Mouse (Mus musculus): ENCODE measurements around the gene Glrp1. TPM values are rescaled to one million over a fixed set of nuclear protein-coding genes. Genes with fewer than 3 reads are reported as not detected.

Glrp1 gene
- polyA plus RNA-seq, 1 experiment from 2014 or later = not detected

GRCm38 (mm10) chr1:88488957-88489356 is 20.9 kb downstream of the Glrp1 start:
- ATAC-seq (replicated peaks; ENCODE audit: low FRiP score) = no peak
- H3K4me3 ChIP-seq (ENCODE audit: low read depth, low read length) = no peak overlapping the region
- DNase-seq (ENCODE audit: low spot score) = no peak
- H3K36me3 ChIP-seq (ENCODE audit: control insufficient read depth, insufficient read depth, low read length) = no peaks in the 10 kb centered on the region
- 64% methylated on average over 4 of the region's 4 CpGs for WGBS
- H3K9me3 ChIP-seq (ENCODE audit: control insufficient read depth, low read length) = no peaks in the 10 kb centered on the region
- H3K27me3 ChIP-seq (ENCODE audit: control insufficient read depth, insufficient read depth, low read length) = no peaks in the 10 kb centered on the region
- no peak overlapping the region for H3K9ac ChIP-seq (ENCODE audit: low read length)
- no peak overlapping the region for H3K4me2 ChIP-seq (ENCODE audit: low read depth, low read length, severe bottlenecking)
- no peaks in the 10 kb centered on the region for H3K4me1 ChIP-seq (replicated peaks; ENCODE audit: control insufficient read depth, insufficient read depth, low read length)
- H3K27ac ChIP-seq (ENCODE audit: low read depth, low read length) = no peak overlapping the region

- no peaks in the 10 kb centered on the region for H3K9me3 ChIP-seq (ENCODE audit: control insufficient read depth, low read length)
- 83% methylated on average over 4 of the region's 4 CpGs for WGBS
- H3K9ac ChIP-seq (ENCODE audit: low read length) = no peak overlapping the region
- ATAC-seq (replicated peaks; ENCODE audit: low FRiP score) (no peak), DNase-seq (ENCODE audit: low spot score) (no peak)
- no peak overlapping the region for H3K4me2 ChIP-seq (ENCODE audit: low read depth, low read length, severe bottlenecking)
- H3K27me3 ChIP-seq (ENCODE audit: control insufficient read depth, insufficient read depth, low read length) = no peaks in the 10 kb centered on the region
- no peaks in the 10 kb centered on the region for H3K4me1 ChIP-seq (replicated peaks; ENCODE audit: control insufficient read depth, insufficient read depth, low read length)
- H3K27ac ChIP-seq (ENCODE audit: low read depth, low read length) = no peak overlapping the region
- no peaks in the 10 kb centered on the region for H3K36me3 ChIP-seq (ENCODE audit: control insufficient read depth, insufficient read depth, low read length)
- H3K4me3 ChIP-seq (ENCODE audit: low read depth, low read length) = no peak overlapping the region
Observed at GRCm38 (mm10) chr1:88486336-88486735, 23.5 kb downstream of the Glrp1 start.

DNA sequence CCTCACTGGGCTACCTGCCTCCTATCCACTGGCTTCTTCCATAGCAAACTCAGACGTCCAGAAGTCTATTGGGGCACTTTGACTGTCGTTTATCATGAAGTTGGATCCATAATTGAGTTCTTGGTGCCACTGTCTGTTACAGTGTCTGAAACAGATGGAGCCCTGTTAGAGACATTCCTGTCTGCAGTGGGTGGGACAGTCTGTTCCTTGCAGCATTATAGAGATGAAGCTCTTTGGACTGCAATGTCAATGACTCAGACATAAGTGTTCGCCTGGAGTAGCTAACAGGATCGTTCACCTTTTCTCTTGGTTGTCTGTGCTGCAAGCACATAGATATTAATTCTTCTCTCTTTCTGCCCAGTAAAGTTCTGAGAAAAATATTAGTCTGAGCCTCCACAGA is 25.8 kb downstream of the Glrp1 start:
- DNase-seq (ENCODE audit: low spot score) (no peak), ATAC-seq (replicated peaks; ENCODE audit: low FRiP score) (no peak)
- no peaks in the 10 kb centered on the region for H3K36me3 ChIP-seq (ENCODE audit: control insufficient read depth, insufficient read depth, low read length)
- no peaks in the 10 kb centered on the region for H3K27me3 ChIP-seq (ENCODE audit: control insufficient read depth, insufficient read depth, low read length)
- no peak overlapping the region for H3K27ac ChIP-seq (ENCODE audit: low read depth, low read length)
- H3K9ac ChIP-seq (ENCODE audit: low read length) = no peak overlapping the region
- H3K4me3 ChIP-seq (ENCODE audit: low read depth, low read length) = no peak overlapping the region
- H3K4me2 ChIP-seq (ENCODE audit: low read depth, low read length, severe bottlenecking) = no peak overlapping the region
- WGBS = 85% methylated on average over 4 of the region's 4 CpGs
- no peaks in the 10 kb centered on the region for H3K9me3 ChIP-seq (ENCODE audit: control insufficient read depth, low read length)
- H3K4me1 ChIP-seq (replicated peaks; ENCODE audit: control insufficient read depth, insufficient read depth, low read length) = no peaks in the 10 kb centered on the region

DNA sequence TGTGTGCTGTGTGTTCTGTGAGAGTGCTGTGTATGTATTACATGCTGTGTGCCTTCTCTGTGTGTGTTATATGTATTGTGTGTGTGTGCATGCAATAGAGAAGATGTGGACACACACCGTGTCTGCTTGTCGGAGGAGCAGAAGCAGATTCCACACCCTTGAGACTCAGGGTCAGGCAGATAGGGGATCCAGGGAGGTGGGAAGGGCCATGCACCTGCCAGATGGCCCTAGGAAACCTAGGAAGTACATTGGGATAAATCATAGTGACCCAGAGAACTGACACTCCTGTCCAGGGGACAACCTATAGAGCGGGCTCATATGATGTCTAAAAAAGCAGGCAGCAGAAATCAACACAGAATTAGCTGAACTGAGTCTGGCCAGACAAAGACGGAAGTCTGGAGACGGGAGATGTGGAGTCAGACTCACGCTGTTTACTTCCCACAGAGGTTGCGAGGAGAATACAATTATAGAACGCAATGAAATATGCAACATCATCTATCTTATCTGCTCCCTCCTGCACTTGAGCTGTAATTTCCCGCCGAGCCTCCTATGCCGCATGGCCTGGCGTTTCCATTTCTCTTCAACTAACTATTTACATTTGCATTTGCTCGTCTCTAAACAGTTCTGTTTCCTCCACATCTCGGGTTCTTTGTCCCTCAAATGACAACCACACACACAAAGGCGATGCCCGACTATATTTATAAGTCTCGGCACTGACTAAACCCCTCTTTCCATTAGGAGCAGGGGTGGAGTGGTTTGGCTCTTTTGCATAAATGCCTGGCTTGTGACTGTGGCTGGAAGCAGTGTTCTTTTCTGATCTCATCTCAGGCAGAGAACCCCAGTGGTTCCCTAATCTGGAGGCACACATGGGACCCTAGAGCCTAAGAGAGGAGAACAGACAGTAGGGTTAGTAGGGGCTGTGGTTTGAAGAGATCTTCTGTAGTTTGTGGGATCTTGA is 27.4 kb downstream of the Glrp1 start:
- ATAC-seq (replicated peaks; ENCODE audit: low FRiP score) (no peak), DNase-seq (ENCODE audit: low spot score) (no peak)
- Histone ChIP-seq H3K9me3 (ENCODE audit: control insufficient read depth, low read length) (no peaks in the 10 kb centered on the region), H3K9ac (ENCODE audit: low read length) (no peak overlapping the region), H3K4me3 (ENCODE audit: low read depth, low read length) (no peak overlapping the region), H3K27me3 (ENCODE audit: control insufficient read depth, insufficient read depth, low read length) (no peaks in the 10 kb centered on the region), H3K36me3 (ENCODE audit: control insufficient read depth, insufficient read depth, low read length) (no peaks in the 10 kb centered on the region), H3K4me2 (ENCODE audit: low read depth, low read length, severe bottlenecking) (no peak overlapping the region), H3K4me1 (replicated peaks; ENCODE audit: control insufficient read depth, insufficient read depth, low read length) (peaks cover 4% of the 10 kb centered on the region; the same call in 1 of the 2 replicates), H3K27ac (ENCODE audit: low read depth, low read length) (no peak overlapping the region)
- 83% methylated on average over 17 of the region's 17 CpGs for WGBS

- peaks cover 4% of the 10 kb centered on the region; the same call in 1 of the 2 replicates for H3K4me1 ChIP-seq (replicated peaks; ENCODE audit: control insufficient read depth, insufficient read depth, low read length)
- DNase-seq (ENCODE audit: low spot score) (no peak), ATAC-seq (replicated peaks; ENCODE audit: low FRiP score) (no peak)
- no peak overlapping the region for H3K4me2 ChIP-seq (ENCODE audit: low read depth, low read length, severe bottlenecking)
- H3K9ac ChIP-seq (ENCODE audit: low read length) = no peak overlapping the region
- no peaks in the 10 kb centered on the region for H3K9me3 ChIP-seq (ENCODE audit: control insufficient read depth, low read length)
- 85% methylated on average over 8 of the region's 8 CpGs for WGBS
- no peaks in the 10 kb centered on the region for H3K27me3 ChIP-seq (ENCODE audit: control insufficient read depth, insufficient read depth, low read length)
- no peak overlapping the region for H3K4me3 ChIP-seq (ENCODE audit: low read depth, low read length)
- no peaks in the 10 kb centered on the region for H3K36me3 ChIP-seq (ENCODE audit: control insufficient read depth, insufficient read depth, low read length)
- no peak overlapping the region for H3K27ac ChIP-seq (ENCODE audit: low read depth, low read length)
Observed at GRCm38 (mm10) chr1:88480594-88480993, 29.3 kb downstream of the Glrp1 start.

- DNase-seq (ENCODE audit: low spot score) = no peak
- H3K4me1 ChIP-seq (replicated peaks; ENCODE audit: control insufficient read depth, insufficient read depth, low read length) = peaks cover 4% of the 10 kb centered on the region; the same call in 1 of the 2 replicates
- ATAC-seq (replicated peaks; ENCODE audit: low FRiP score) = no peak
Observed at GRCm38 (mm10) chr1:88478205-88478604, 31.7 kb downstream of the Glrp1 start.

GRCm38 (mm10) chr1:88476554-88477085 is 33.2 kb downstream of the Glrp1 start:
- Histone ChIP-seq H3K4me3 (ENCODE audit: low read depth, low read length) (no peak overlapping the region), H3K4me2 (ENCODE audit: low read depth, low read length, severe bottlenecking) (no peak overlapping the region), H3K9me3 (ENCODE audit: control insufficient read depth, low read length) (no peaks in the 10 kb centered on the region), H3K27me3 (ENCODE audit: control insufficient read depth, insufficient read depth, low read length) (no peaks in the 10 kb centered on the region), H3K27ac (ENCODE audit: low read depth, low read length) (no peak overlapping the region), H3K36me3 (ENCODE audit: control insufficient read depth, insufficient read depth, low read length) (no peaks in the 10 kb centered on the region), H3K9ac (ENCODE audit: low read length) (no peak overlapping the region), H3K4me1 (replicated peaks; ENCODE audit: control insufficient read depth, insufficient read depth, low read length) (peaks cover 6% of the 10 kb centered on the region; the same call in 1 of the 2 replicates)
- DNase-seq (ENCODE audit: low spot score) = no peak
- no peak for ATAC-seq (replicated peaks; ENCODE audit: low FRiP score)
- WGBS = 93% methylated on average over 20 of the region's 20 CpGs

More at GRCm38 (mm10) chr1:88478205-88478604, 31.7 kb downstream of the Glrp1 start:
- H3K36me3 ChIP-seq (ENCODE audit: control insufficient read depth, insufficient read depth, low read length) = no peaks in the 10 kb centered on the region
- H3K27ac ChIP-seq (ENCODE audit: low read depth, low read length) = no peak overlapping the region
- no peaks in the 10 kb centered on the region for H3K27me3 ChIP-seq (ENCODE audit: control insufficient read depth, insufficient read depth, low read length)
- no peak overlapping the region for H3K4me3 ChIP-seq (ENCODE audit: low read depth, low read length)
- no peak overlapping the region for H3K4me2 ChIP-seq (ENCODE audit: low read depth, low read length, severe bottlenecking)
- WGBS = 23% methylated on average over 2 of the region's 2 CpGs
- H3K9me3 ChIP-seq (ENCODE audit: control insufficient read depth, low read length) = no peaks in the 10 kb centered on the region
- no peak overlapping the region for H3K9ac ChIP-seq (ENCODE audit: low read length)

DNA sequence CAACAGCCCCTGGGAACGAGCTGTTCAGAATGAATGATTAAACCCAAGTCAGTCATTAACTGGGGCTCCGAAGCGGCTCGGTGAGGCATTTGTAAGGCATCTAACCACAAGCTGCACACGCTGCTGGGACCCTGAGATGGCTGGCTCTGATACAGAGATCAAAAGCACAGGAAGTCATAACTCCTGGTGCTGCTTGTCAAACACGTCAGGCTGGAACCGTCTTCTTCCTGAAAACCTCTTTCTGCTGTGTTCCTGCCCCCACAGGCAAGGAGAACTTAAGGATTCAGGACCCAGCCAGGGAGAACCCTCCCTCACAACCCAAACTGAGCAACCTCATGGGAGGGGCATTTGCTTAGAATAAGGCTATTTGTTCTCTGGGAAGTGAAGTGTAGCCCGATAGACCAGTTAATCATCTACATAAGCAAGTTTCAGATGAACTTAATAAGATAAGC is 34.3 kb downstream of the Glrp1 start:
- Histone ChIP-seq H3K9me3 (ENCODE audit: control insufficient read depth, low read length) (no peaks in the 10 kb centered on the region), H3K4me2 (ENCODE audit: low read depth, low read length, severe bottlenecking) (no peak overlapping the region), H3K27me3 (ENCODE audit: control insufficient read depth, insufficient read depth, low read length) (no peaks in the 10 kb centered on the region), H3K36me3 (ENCODE audit: control insufficient read depth, insufficient read depth, low read length) (no peaks in the 10 kb centered on the region), H3K27ac (ENCODE audit: low read depth, low read length) (no peak overlapping the region), H3K4me1 (replicated peaks; ENCODE audit: control insufficient read depth, insufficient read depth, low read length) (peaks cover 6% of the 10 kb centered on the region; the same call in 1 of the 2 replicates), H3K9ac (ENCODE audit: low read length) (no peak overlapping the region), H3K4me3 (ENCODE audit: low read depth, low read length) (no peak overlapping the region)
- DNase-seq (ENCODE audit: low spot score) (no peak), ATAC-seq (replicated peaks; ENCODE audit: low FRiP score) (no peak)
- WGBS = 69% methylated on average over 8 of the region's 8 CpGs

All from forebrain, embryonic 11.5 days (tissue).